Mouse (Mus musculus) thymus, adult 2 months (tissue): ENCODE measurements around the gene Sumf1.

ENCODE experiments used
- CTCF ChIP-seq: fragments of 200-500 bp; IDR thresholded peaks from 2 replicates; pipeline ENCODE4 v1.5.1; 2012; ENCODE audit warnings: mild to moderate bottlenecking, control low read depth, low read length, moderate library complexity, borderline replicate concordance; ENCODE audit not compliant: control insufficient read depth, poor library complexity, insufficient read depth; ENCODE audit errors: extremely low read depth
- POLR2A ChIP-seq: fragments of 200-500 bp; IDR thresholded peaks from 2 replicates; pipeline ENCODE4 v1.6.1; 2012; ENCODE audit warnings: mild to moderate bottlenecking, low read length, control low read depth, moderate library complexity; ENCODE audit not compliant: control insufficient read depth, poor library complexity, insufficient read depth; ENCODE audit errors: extremely low read depth

DNA sequence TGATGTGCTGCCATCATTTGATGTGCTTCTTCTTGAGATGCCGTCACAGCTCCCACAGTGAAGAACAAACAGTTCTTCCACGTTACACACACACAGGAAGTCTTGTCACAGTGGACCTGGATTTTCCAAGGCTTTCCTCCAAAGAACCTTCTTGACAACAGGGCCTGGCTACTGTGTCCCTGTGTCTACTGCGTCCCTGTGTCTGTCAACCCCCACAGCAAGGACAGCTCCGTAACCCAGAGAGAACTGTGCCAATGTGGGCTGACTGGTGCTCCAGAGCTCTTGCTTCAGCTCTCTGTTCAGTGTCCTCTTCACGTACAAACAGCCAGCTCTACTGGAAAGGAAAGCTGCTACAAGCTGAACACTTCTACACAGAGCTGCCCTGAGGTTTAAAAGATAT is 48.4 kb downstream of the Sumf1 start:
- TF ChIP-seq POLR2A = no peak
- TF ChIP-seq CTCF = no peak
